Mouse (Mus musculus) megakaryocyte, adult 5-6 weeks (primary cell): Measurements from ENCODE around the gene Vgll4. TPM values are rescaled to one million over a fixed set of nuclear protein-coding genes. Genes with fewer than 3 reads are reported as not detected.

ENCODE experiments used
- ATAC-seq: 2 replicates; pipeline ENCODE4 v1.8.0; 2016; ENCODE audit warnings: mild to moderate bottlenecking, inconsistent platforms; ENCODE audit not compliant: poor library complexity, severe bottlenecking
- total RNA-seq, 2 experiments: library from RNA; stranded (forward) in 1 of 2; stranded (reverse) in 1 of 2; fragments of 153-499, 151-499 nt in 1 of 2; fragments of 221-1000, 200-1000 nt in 1 of 2; gene quantifications; 2 replicates each; pipeline versions ENCODE4 v1.2.3 to v1.2.4; 2015 to 2017

Gene Vgll4
- total RNA-seq (2015) = 9.4 and 9.7 TPM in 2 replicates
- 26.4 and 29.7 TPM in 2 replicates for total RNA-seq (2017)

DNA sequence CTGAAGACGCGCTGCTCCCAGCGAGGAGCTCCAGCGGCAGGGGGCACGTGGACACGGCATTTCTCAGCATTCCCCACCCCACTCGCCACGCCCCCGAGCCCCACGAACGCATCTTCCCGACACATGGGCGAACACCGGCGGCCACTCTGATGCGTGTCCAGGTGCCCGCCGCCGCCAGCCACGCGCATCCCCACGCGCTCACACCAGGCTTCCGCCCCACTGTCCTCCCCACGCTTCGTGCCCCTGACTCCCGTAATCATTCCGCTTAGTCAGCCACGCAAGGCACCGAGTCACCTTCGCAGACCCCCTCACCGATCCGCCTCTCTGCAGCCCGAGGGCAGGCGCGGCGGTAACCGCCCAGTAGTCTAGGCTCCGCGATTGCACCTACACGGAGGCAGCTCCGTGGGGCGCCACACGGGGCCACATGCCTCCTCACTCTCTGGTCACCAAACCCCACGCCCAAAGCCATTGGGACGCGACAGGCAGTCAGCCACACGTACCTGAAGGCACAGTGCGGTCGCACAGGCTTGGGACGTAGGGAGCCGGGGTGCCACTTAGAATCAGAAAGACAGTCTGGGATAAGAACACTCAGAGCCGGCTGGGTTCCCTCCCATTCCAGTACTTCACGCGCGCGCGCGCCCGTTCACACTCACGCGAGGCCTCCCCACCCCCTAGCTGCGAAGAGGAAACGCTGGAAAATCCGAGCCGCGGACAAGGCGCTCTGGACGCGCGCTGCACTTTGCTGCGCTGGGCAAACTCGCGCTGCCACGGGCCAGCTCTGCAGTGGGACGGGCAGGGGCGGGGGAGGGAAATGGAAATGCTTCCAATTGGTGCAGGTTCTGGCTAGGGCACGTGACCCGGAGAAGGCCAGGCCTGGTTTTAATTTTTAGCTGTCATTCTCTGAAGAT lies at the start of gene Vgll4:
Vgll4 (minus strand) TSS at position 782 of the 908 bp plus-strand sequence.
- peak; percentile 76 for ATAC-seq

DNA sequence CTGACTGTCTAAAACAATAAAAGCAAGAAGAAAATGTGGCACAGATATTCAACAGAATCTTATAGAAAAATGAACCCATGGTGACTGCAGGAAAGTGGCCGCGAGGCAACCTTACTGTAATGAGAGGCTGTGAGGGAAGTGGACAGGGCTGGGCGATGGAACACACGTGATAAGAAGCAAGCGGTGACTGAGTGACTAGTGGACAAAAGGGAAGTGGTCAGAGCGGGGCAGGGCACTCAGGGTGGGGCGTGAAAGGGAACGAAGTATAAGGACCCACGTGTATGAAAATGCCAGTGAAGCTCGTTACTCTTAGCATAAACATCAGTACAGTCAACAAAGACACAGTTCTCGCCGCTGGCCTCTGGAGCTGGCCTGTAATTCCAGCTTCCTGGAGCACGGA lies 45.7 kb upstream of the Vgll4 start:
- ATAC-seq = peak; percentile 99

DNA sequence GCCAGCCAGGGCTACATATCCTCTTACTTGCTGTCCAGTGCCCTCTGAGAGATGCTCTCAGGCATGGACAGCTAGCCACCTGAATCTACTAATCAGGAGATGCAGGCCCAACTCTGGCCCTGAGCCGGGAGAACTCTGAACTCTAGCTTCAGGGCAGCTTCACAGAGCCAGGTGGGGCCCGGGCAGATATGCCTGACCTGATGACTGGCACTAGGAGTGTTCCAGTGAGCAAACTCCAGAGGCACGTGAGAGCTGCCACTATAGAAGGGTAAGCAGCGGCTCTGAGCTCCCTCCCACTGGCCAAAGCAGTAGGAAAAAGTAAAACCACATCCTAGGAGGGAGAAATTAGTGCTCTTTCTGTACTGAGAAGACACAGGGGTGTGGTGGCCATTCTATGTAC lies 43.8 kb upstream of the Vgll4 start:
- no peak for ATAC-seq

DNA sequence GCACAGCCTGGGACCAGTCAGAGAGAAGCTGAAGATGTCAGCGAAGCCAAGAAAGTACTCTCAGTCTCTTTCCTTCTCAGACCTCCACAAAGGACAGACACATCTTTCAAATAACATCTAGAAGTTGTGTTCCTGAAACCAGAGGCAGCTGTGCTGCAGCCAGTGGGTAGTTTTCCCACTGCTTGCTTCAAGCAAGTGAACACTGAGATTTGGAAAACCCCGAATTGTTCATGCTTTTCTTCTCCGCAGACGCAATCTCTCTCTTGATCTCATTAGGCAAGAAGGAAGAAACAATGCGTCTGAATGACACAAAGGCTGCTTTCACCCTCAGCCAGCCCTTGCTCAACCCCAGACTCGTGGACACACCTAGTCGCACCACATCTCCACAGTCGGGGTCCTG lies 42.0 kb upstream of the Vgll4 start:
- no peak for ATAC-seq

DNA sequence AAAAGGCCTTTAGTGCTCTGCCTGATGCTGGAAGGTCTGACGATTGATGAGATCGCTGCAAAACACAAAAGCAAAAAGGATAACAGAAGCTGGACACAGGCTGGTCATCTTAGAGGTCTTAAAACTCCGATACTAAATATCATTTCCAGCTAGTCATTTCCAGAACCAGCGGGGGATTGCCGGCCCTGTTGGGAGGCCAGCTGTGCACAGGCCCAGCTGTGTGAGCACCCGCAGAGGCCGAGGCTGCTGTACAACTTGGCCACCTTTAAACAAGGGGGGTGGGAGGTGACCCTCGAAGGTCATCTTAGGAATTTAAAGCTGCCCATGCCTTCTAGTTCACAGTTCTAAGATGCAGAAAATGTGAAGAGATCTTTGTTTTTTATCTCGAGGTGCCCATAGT lies 41.0 kb upstream of the Vgll4 start:
- ATAC-seq = no peak

DNA sequence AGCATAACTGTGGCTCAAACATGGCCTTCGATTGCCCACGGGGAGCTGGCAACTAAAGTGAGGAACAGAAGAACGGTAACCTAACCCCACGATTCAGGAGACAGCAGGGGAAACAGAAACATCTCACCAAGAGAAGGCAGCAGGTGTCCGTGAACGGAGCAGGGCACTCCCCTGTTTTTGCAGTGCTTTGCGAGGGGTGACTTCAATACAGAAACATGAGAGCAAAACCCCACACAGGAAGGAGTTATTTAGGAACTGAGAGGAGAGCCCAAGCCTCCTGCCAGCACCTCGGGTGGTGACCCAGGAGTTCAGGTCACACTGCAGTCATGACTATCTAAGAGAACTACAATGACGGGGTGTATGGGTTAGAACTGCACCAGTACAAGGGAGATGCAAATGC lies 40.5 kb upstream of the Vgll4 start:
- ATAC-seq = no peak

DNA sequence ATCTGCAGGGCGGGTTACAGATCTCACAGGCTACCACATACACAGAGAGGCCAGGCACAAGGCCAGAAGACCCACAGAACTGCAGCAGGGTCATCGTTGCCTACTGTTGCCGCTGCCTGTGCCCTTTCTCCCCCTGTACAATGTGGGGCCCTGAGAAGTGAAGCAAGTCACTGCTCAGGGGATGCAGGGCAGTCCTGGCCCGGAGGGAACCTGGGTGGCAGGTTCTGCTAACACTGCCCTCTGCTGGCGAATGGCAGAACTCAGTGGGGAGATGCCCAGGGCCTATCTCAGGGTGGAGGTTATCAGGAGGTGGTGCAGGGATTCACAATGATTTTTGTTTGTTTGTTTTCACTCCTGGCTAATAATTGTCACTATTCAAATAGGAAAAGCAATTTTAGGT lies 37.9 kb upstream of the Vgll4 start:
- peak; percentile 85 for ATAC-seq

DNA sequence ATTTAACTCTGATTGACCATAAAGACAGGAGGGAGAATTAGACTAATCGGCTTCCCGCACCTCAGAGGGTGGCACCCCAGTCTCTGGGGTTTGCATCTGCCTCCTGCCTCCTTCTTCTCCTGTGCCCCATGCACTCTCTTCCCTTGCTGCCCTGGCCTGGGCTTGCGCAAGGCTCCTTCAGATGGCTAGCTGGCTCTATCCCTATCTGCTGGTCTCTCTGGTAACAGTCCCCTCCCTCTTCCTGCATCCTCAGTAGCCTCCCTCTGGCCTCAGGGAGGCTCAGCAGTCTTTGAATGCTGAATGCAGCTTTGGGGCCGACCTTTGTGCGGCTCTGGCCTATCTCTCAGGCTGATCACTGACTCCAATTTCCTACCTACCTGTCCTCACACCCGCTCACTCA lies 37.2 kb upstream of the Vgll4 start:
- ATAC-seq = peak; percentile 66

DNA sequence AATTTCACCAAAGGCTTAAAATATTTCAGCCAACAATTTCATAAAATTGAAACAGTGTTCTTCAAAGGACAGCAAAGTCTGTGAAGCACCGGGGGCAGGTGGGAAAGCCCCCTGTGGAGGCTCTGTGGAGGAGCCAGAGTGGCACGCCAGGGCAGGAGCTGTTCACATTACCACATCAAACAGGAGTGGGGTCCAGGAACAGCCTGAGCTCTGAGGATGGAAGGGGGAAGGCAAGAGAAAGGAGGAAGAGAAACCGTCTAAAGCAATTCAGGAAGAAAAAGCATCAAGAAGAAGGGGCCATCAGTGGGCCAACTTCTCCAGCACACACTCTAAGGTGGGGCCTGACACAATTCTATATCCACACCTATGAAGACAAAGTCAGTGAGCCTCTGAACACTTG lies 36.3 kb upstream of the Vgll4 start:
- peak; percentile 41 for ATAC-seq

DNA sequence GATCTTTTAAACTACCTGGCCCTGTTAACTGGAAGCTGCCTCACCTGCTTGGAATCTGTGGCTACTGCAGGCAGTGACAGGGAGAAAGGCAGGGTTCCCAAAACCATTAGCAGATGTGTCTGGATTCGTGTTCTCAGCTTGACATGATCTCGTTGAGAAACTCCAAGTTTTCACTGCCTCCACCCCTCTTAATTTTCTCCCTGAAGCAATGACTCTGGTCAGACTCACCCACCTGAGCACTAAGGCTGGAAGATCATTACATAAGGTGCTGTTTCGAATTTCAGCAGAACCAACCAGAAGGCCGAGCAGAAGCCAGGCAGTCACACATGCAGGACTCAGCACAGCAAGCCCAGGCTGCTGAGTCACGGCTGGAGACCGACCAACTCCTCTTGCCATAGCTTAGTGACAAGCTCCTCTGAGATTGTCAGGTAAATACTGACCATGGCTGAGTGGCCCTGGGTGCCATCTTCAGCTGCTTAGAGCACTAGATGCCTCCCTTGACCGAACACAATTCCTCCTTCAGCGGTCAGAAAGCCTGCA lies 35.6 kb upstream of the Vgll4 start:
- ATAC-seq = no peak

DNA sequence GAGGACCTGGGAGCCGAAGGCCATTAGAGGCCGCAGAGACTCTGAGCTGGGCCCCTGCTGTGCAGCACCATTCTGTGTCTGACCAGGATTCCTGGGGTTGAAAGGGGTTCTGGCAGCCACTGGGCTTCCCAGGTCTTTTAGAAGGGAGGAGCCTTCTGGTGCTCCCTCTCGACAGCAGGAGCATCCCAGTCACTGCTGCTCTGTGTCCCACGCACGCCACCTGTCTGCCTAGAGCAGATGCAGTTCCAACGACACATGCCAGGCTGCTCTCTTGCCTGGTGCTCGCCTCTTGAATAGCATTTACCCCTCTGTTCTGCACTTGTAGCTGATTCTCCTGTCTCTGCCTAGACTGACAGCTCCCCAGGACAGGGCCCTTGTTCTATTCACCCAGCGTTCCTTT lies 34.8 kb upstream of the Vgll4 start:
- ATAC-seq = no peak

DNA sequence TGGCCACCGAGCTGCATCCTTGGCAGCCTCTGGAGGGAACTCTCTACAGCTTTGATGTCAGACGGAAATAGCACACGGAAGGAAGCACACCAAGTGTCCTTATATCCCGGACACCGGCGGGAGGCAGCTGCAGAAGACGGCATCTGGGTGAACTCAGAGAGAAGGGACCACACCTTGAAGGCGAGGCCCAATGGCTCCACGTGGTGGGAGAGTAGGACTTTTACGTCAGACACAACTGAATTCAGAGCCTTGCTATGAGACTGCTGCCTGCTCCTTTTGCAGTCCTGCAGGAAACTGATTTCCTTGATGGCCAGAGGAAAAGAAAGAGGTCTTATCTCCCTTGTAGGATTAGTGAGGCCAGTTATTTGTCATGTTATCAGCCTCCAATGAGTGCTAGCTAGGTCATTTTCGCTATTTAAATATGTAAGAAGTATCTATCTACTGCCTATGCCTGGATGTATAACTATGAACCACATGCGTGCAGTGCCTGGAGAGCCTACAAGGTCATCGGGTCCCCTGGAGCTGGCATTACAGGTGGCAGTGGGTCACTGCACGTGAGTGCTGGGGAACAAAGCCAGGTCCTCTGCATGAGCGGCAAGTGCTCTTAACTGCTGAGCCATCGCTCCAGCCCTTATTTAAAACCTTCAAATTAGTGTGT lies 28.7 kb upstream of the Vgll4 start:
- no peak for ATAC-seq

DNA sequence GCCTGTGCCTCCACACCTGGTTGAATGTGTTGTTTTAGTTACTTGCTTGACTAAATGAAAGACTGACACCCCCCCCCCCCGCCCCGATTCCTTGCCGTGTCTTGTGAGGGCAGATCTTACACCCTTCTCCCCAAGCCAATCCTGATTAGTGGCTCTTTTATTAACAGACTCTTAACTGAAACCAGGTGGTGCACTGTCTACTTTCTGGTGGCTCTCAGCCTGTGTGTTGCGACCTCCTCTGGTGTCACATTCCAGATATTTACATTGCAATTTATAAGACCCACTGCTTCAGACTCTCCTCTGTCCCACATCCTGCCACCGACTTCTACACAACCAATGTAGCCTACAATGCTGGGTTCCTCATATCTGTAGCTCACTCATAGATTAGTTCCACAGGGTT lies 27.7 kb upstream of the Vgll4 start:
- no peak for ATAC-seq

DNA sequence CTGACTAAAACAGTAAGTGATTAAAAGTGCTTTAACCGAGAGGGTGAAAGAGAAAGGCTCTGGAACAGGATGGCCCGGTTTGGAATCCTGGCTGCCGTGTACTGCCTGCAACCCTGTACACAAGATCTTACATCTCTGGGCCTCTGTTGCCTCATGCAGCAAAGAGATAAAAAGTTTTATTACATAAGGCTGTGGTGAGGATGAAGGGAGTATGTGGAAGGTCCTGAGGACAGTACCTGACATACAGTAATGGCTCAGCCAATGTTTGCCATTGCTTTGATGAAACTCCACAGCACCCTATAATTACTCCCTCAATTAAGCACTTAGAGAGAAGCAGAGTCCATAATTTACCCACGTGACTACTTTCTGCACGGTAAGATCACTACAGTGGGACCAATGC lies 27.1 kb upstream of the Vgll4 start:
- no peak for ATAC-seq

DNA sequence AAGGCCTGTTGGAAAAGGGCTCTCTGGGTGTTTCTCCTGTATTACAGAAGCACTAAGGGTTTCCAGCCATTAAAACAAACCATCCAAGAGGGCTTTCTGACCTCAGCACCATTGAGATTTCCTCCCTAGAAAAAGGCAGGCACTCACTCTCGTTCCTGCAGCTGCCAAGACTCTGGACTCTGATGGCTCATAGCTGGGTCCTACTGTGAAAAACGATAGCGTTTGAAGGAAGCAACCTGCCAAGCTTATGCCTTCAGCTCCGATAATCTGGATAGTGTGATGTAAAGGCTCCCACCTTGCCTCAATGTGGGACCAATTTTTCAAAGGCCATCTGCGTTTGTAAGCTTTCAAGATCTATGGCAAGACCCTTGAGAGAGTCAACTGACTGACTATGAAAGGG lies 24.3 kb upstream of the Vgll4 start:
- no peak for ATAC-seq

DNA sequence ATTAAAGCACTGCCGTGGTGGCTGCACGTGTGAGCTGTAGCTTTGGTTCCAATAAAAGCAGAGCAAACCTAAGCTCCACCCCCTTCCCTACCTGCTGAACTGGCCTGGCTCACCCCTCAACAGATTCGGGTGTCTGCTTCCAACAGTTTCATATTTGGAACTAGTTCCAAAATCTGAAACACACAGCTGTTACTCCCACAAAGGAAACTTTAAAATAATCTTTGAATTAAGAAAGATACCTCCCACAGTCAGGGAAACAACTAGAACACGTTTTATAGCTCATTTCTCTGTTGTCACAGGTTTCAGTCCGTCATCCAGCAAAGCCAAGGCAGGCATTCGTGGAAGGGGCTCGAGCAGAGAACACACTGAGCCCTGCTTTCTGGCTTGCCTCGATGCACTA lies 23.9 kb upstream of the Vgll4 start:
- no peak for ATAC-seq

DNA sequence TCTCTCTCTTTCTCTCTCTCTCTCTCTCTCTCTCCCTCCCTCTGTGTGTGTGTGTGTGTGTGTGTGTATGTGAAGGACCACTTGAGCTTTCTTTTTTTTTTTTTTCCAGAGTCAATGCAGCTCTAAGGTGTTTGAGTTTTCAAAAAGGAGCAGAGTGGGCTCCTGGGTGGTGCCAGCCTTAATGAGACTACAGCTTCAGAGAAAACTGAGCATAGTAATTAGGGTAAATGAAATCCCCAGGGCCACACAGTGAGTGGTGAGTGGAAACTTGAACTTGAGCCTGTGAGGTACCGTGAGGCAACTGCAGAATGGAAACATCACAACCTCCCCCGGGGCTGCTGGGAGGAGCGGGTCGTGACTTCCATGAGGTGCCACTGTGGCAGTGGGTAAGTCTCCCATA lies 22.1 kb upstream of the Vgll4 start:
- ATAC-seq = no peak

DNA sequence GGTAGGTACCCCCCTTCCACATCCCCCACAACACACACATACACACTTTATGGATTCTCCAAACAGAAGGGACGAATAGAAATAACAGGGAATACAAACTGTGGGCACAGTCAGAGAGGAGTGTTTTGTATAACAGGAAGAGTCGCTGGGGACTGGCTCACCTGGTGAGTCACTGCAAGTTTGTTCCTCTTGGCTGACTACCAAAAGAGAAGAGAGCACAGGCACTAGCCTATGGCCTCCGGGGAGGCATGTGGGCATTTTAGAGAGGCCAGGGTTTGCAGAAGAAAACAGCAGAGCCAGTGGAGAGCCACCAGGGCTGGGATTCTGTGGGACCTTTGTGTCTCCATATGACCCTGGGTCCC lies 18.8 kb upstream of the Vgll4 start:
- peak; percentile 89 for ATAC-seq

DNA sequence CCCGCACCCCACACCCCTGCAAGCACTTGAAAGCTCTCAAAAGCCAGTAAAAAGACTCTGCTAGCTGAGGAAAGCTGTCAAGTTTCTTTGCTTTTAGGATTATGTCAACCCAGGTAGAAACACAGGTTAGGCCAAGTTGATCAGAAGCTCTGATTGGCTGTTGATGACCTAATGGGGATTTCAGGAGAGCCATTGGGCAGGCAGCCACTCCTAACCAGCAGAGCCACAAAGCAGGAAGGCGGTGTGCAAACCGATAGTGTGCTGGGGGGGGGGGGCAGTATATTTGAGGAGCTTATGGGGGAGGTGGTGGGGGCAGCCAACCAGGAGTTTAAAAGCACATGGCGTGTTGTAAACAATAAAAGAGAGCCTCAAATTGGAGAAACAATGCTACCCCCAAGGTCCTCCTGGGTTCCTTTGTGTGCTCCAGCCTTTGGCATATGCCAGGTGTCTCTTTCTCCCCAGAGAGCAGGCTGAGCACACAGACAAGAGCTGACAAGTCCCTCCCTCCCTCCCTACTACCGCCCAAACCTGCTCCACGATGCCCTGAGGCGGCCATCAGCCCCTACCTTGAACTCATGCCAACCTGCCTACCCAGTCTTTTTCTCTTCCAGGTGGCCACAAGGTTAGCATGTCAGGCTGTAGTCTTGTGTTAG lies 18.3 kb upstream of the Vgll4 start:
- ATAC-seq = no peak

DNA sequence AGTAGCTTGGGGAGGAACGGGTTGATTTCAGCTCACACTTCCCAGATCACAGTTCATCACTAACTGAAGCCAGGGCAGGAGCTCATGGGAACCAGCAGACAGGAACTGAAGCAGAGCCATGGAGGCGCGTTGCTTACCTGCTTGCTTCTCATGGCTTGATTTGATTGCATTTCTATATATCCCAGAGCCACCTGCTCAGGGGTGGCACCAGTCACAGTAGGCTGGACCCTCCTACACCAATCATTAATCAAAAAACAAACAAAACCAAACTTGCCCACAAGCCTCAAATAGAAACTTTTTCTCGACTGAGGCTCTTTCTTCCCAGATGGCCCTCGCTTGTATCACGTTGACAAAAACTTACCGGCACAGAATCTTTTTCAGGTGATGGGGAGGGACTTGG lies 12.9 kb upstream of the Vgll4 start:
- no peak for ATAC-seq

DNA sequence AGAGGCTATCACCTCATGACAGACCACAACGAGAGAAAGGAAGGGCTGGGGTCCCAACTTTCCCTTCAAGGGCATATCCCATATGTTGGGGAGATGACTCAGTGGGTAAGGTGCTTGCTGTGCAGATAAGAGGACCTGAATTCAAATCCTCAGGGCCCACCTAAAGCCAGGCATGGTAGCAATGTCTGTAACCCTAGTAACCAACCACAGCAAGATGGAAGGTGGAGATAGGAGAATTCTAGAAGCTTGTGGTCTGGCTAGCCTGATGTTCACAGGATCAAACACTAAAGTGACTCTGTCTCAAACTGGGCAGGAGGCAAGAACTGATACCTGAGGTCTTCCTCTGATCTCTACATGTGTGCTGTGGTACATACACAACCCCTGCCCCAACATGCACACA lies 9.9 kb upstream of the Vgll4 start:
- no peak for ATAC-seq
